Mouse (Mus musculus): ENCODE results near the gene Alpl.

The Alpl gene

GRCm38 (mm10) chr4:137733459-137733858 lies 62.7 kb downstream of the Alpl start:
- no peak for DNase-seq (ENCODE audit: low spot score)

- DNase-seq (ENCODE audit: low spot score): no peak
These were observed 63.2 kb downstream of the Alpl start for GRCm38 (mm10) chr4:137732962-137733361.

- no peak for DNase-seq (ENCODE audit: low spot score)
These were observed 63.8 kb downstream of the Alpl start for GRCm38 (mm10) chr4:137732361-137732760.

GRCm38 (mm10) chr4:137731891-137732290 lies 64.3 kb downstream of the Alpl start:
- peak; percentile 27 for DNase-seq (ENCODE audit: low spot score)

GRCm38 (mm10) chr4:137730757-137731156 lies 65.4 kb downstream of the Alpl start:
- DNase-seq (ENCODE audit: low spot score): peak; percentile 69

- DNase-seq (ENCODE audit: low spot score): peak; percentile 92
These were observed 66.0 kb downstream of the Alpl start for GRCm38 (mm10) chr4:137730134-137730533.

GRCm38 (mm10) chr4:137729155-137729855 lies 66.9 kb downstream of the Alpl start:
- DNase-seq (ENCODE audit: low spot score): no peak

- DNase-seq (ENCODE audit: low spot score): peak; percentile 58
These were observed 67.6 kb downstream of the Alpl start for GRCm38 (mm10) chr4:137728399-137729154.

GRCm38 (mm10) chr4:137727506-137728187 lies 68.5 kb downstream of the Alpl start:
- peak; percentile 38 for DNase-seq (ENCODE audit: low spot score)

GRCm38 (mm10) chr4:137726739-137727505 lies 69.3 kb downstream of the Alpl start:
- no peak for DNase-seq (ENCODE audit: low spot score)

GRCm38 (mm10) chr4:137725541-137726145 lies 70.5 kb downstream of the Alpl start:
- peak; percentile 19 for DNase-seq (ENCODE audit: low spot score)

- peak; percentile 92 for DNase-seq (ENCODE audit: low spot score)
These were observed 71.4 kb downstream of the Alpl start for GRCm38 (mm10) chr4:137724766-137725165.

GRCm38 (mm10) chr4:137724212-137724611 lies 72.0 kb downstream of the Alpl start:
- DNase-seq (ENCODE audit: low spot score): peak; percentile 79

- peak; percentile 50 for DNase-seq (ENCODE audit: low spot score)
These were observed 72.7 kb downstream of the Alpl start for GRCm38 (mm10) chr4:137723527-137723926.

- peak; percentile 90 for DNase-seq (ENCODE audit: low spot score)
These were observed 73.3 kb downstream of the Alpl start for GRCm38 (mm10) chr4:137722692-137723427.

- no peak for DNase-seq (ENCODE audit: low spot score)
These were observed 74.0 kb downstream of the Alpl start for GRCm38 (mm10) chr4:137722230-137722629.

GRCm38 (mm10) chr4:137721563-137721962 lies 74.6 kb downstream of the Alpl start:
- no peak for DNase-seq (ENCODE audit: low spot score)

- DNase-seq (ENCODE audit: low spot score): no peak
These were observed 76.7 kb downstream of the Alpl start for GRCm38 (mm10) chr4:137719378-137720077.

GRCm38 (mm10) chr4:137717671-137718070 lies 78.5 kb downstream of the Alpl start:
- no peak for DNase-seq (ENCODE audit: low spot score)

GRCm38 (mm10) chr4:137717005-137717404 lies 79.2 kb downstream of the Alpl start:
- DNase-seq (ENCODE audit: low spot score): no peak

All from MN1 (cell line).